Mouse (Mus musculus): ENCODE data around the gene Mindy4. TPM values are rescaled to one million over a fixed set of nuclear protein-coding genes. Genes with fewer than 3 reads are reported as not detected.

The Mindy4 gene
- total and polyA plus RNA-seq, 3 experiments: 0.05 TPM; not detected in 2

DNA sequence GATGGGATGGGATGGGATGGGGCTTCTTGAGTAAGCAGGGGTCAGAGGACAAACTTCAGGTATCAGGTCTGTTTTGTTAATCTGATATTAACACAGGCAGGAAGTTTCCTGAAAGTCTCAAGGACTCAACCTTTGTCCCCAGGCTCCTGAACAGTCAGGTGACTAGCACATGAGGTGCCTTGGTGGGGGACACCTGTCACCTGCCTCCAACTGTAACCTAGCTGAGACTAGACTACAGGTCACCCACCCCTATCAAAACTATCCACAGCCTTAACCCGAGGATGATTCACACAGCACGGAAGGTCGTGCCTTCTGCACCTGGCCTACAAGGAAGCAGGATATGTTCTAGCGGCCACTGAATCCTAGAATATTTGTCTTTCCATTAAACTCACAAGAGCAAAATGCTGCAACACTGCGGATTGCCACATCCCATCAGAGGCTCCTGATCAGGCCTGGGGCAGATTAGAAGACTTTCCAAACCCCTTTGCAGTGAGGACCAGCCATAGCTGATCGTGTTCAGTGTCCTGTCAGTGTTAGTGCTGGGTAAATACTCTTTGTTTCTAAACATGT, 147.3 kb downstream of the Mindy4 start:
- ATAC-seq (ENCODE audit: extremely low read depth, insufficient number of reproducible peaks, low FRiP score, poor library complexity, severe bottlenecking) (no peak), DNase-seq (ENCODE audit: low spot score) (no peak)
- Histone ChIP-seq H3K4me3 (ENCODE audit: low read depth, low read length) (no peak overlapping the region), H3K4me1 (ENCODE audit: insufficient read depth, low read depth, low read length) (no peaks in the 10 kb centered on the region), H3K27me3 (ENCODE audit: insufficient read depth, low read length) (no peaks in the 10 kb centered on the region; the same call in 1 of the 2 replicates), H3K36me3 (replicated peaks) (no peaks in the 10 kb centered on the region), H3K9me3 (replicated peaks) (no peaks in the 10 kb centered on the region)
- no peak for TF ChIP-seq GATA1 (IDR thresholded peaks at IDR 0.05; ENCODE audit: borderline replicate concordance, low read length)
- no peak for TF ChIP-seq POLR2AphosphoS5 (IDR thresholded peaks at IDR 0.05; ENCODE audit: insufficient replicate concordance, low read depth, low read length)
- TF ChIP-seq GATA2 (IDR thresholded peaks at IDR 0.05; ENCODE audit: borderline replicate concordance, low read depth, low read length): no peak
- TF ChIP-seq CTCF (IDR thresholded peaks at IDR 0.05; ENCODE audit: low read depth, low read length): no peak
- no peak for TF ChIP-seq TAL1 (conservative IDR thresholded peaks at IDR 0.05; ENCODE audit: low read depth, low read length)

DNA sequence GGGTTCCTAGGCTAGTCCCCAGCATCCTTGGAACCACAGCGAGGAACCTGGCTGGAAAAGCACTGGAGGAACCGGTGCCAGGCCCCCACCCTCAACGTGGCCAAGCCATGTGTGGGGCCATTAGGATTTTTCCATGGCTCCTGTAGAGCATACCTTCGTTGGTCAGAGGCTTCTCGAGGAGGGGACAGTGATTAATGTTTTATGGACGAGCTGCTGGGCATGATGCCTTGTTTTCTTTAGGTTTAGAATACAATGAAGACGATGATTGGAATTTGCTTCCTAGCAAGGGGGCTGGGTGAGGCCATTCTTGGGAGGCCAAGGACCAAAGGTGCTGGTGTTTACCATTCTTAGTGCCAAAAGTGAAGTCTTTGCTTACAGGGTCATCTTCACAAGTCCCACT, 148.5 kb downstream of the Mindy4 start:
- DNase-seq (ENCODE audit: low spot score): no peak
- H3K4me1 ChIP-seq (ENCODE audit: insufficient read depth, low read depth, low read length): no peaks in the 10 kb centered on the region
- TF ChIP-seq GATA1 (IDR thresholded peaks at IDR 0.05; ENCODE audit: borderline replicate concordance, low read length) (no peak), CTCF (IDR thresholded peaks at IDR 0.05; ENCODE audit: low read depth, low read length) (no peak), GATA2 (IDR thresholded peaks at IDR 0.05; ENCODE audit: borderline replicate concordance, low read depth, low read length) (no peak), POLR2AphosphoS5 (IDR thresholded peaks at IDR 0.05; ENCODE audit: insufficient replicate concordance, low read depth, low read length) (no peak), TAL1 (conservative IDR thresholded peaks at IDR 0.05; ENCODE audit: low read depth, low read length) (no peak)

DNA sequence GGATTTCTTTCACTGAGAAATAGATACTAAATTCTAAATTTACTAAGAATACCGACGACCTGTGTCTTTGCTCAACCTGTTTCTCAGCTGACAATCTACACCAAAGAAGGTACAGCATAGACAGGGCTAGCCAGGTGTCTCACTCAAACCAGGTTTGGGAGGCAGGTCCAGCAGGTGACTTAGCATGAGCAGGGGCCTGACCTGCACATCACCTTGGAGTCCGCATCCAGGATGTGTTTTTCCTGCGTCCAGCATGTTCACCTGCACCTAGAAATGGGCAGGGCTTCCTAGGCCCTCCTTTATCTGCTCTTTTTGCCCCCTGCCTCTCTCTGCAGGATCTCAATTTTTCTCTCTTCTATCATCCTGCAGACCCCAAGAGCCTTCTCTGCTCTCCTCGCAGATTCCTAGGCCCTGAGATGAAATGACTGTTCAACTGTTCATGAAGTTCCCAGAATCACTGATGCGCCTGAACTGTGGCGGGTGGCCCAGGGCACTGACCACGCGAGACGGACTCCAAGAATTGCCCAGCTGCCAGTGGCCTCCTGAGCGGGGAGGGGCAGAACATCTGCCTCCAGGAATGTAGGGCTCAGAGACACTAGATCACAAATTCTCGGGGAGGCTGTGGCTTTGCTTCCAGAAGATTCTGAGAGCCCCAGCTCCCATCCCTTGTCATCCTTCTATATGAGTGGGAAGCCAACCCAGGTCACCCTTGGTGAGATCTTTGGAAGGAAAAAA, 150.7 kb downstream of the Mindy4 start:
- ATAC-seq (ENCODE audit: extremely low read depth, insufficient number of reproducible peaks, low FRiP score, poor library complexity, severe bottlenecking) (no peak), DNase-seq (ENCODE audit: low spot score) (no peak)
- no peaks in the 10 kb centered on the region; the same call in 1 of the 2 replicates for H3K27me3 ChIP-seq (ENCODE audit: insufficient read depth, low read length)
- H3K9me3 ChIP-seq (replicated peaks): no peaks in the 10 kb centered on the region
- TF ChIP-seq CTCF (IDR thresholded peaks at IDR 0.05; ENCODE audit: low read depth, low read length) (no peak), GATA2 (IDR thresholded peaks at IDR 0.05; ENCODE audit: borderline replicate concordance, low read depth, low read length) (no peak), GATA1 (IDR thresholded peaks at IDR 0.05; ENCODE audit: borderline replicate concordance, low read length) (no peak), POLR2AphosphoS5 (IDR thresholded peaks at IDR 0.05; ENCODE audit: insufficient replicate concordance, low read depth, low read length) (no peak), TAL1 (conservative IDR thresholded peaks at IDR 0.05; ENCODE audit: low read depth, low read length) (no peak)
- no peak overlapping the region for H3K4me3 ChIP-seq (ENCODE audit: low read depth, low read length)
- no peaks in the 10 kb centered on the region for H3K36me3 ChIP-seq (replicated peaks)
- H3K4me1 ChIP-seq (ENCODE audit: insufficient read depth, low read depth, low read length): no peaks in the 10 kb centered on the region

More for the DNA sequence above, 148.5 kb downstream of the Mindy4 start:
- Histone ChIP-seq H3K36me3 (replicated peaks) (no peaks in the 10 kb centered on the region), H3K4me3 (ENCODE audit: low read depth, low read length) (no peak overlapping the region), H3K9me3 (replicated peaks) (no peaks in the 10 kb centered on the region), H3K27me3 (ENCODE audit: insufficient read depth, low read length) (no peaks in the 10 kb centered on the region; the same call in 1 of the 2 replicates)
- ATAC-seq (ENCODE audit: extremely low read depth, insufficient number of reproducible peaks, low FRiP score, poor library complexity, severe bottlenecking): no peak

DNA sequence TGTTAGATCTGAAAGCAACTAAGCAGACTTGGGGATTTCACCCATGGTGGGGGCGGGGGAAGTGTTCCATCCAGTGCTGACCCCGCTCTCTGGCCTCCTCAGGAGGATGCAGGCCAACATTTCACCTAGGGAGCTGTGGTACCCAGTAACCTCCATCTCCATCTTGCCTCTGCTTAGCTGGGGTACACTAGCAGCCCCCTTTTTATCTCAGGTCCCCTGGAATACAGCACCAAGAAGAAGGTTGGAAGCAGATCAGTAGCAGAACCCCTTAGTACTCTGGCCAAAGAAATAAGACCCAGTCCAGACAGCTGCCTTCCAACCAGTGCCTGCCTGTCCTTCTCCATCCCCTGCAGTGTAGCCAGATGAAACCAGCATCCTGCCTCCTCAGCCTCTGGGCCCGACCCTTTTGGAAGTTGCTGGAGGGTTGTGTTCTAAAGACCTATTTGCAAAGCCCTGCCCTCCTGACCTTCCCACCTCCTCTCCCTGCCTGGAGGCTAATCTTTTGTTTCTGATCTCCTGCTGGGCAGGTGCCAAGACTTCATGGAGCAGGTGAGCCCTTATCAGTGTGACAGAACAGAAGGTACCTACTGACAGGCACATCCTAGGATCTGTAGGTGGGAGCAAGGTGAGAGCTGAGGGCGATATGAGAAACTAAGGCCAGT, 151.4 kb downstream of the Mindy4 start:
- Histone ChIP-seq H3K36me3 (replicated peaks) (no peaks in the 10 kb centered on the region), H3K27me3 (ENCODE audit: insufficient read depth, low read length) (no peaks in the 10 kb centered on the region; the same call in 1 of the 2 replicates), H3K4me3 (ENCODE audit: low read depth, low read length) (no peak overlapping the region), H3K4me1 (ENCODE audit: insufficient read depth, low read depth, low read length) (no peaks in the 10 kb centered on the region), H3K9me3 (replicated peaks) (no peaks in the 10 kb centered on the region)
- DNase-seq (ENCODE audit: low spot score) (no peak), ATAC-seq (ENCODE audit: extremely low read depth, insufficient number of reproducible peaks, low FRiP score, poor library complexity, severe bottlenecking) (no peak)
- TF ChIP-seq CTCF (IDR thresholded peaks at IDR 0.05; ENCODE audit: low read depth, low read length): no peak
- no peak for TF ChIP-seq TAL1 (conservative IDR thresholded peaks at IDR 0.05; ENCODE audit: low read depth, low read length)
- no peak for TF ChIP-seq GATA1 (IDR thresholded peaks at IDR 0.05; ENCODE audit: borderline replicate concordance, low read length)
- no peak for TF ChIP-seq POLR2AphosphoS5 (IDR thresholded peaks at IDR 0.05; ENCODE audit: insufficient replicate concordance, low read depth, low read length)
- no peak for TF ChIP-seq GATA2 (IDR thresholded peaks at IDR 0.05; ENCODE audit: borderline replicate concordance, low read depth, low read length)

DNA sequence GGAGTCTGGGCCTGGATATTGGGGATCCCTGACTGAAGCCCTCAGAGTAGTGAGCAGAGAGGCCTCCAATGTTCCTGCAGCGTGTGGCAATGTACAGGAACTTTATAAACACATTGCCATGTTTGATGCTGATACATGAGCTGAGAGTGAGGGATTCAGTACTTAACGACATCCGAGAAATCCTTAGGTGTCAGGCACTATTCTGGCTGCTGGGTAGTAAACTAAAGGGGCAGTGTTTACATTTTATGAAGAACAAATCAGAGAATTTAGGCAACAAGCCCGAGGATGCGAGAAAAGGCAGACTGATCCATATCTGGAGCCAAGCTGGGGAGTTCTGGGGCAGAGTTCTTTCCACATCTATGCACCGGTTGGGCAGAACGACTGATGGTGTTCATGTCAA, 152.4 kb downstream of the Mindy4 start:
- Histone ChIP-seq H3K36me3 (replicated peaks) (no peaks in the 10 kb centered on the region), H3K4me3 (ENCODE audit: low read depth, low read length) (no peak overlapping the region), H3K27me3 (ENCODE audit: insufficient read depth, low read length) (no peaks in the 10 kb centered on the region; the same call in 1 of the 2 replicates), H3K4me1 (ENCODE audit: insufficient read depth, low read depth, low read length) (no peaks in the 10 kb centered on the region), H3K9me3 (replicated peaks) (no peaks in the 10 kb centered on the region)
- ATAC-seq (ENCODE audit: extremely low read depth, insufficient number of reproducible peaks, low FRiP score, poor library complexity, severe bottlenecking) (no peak), DNase-seq (ENCODE audit: low spot score) (no peak)
- no peak for TF ChIP-seq TAL1 (conservative IDR thresholded peaks at IDR 0.05; ENCODE audit: low read depth, low read length)
- no peak for TF ChIP-seq CTCF (IDR thresholded peaks at IDR 0.05; ENCODE audit: low read depth, low read length)
- TF ChIP-seq POLR2AphosphoS5 (IDR thresholded peaks at IDR 0.05; ENCODE audit: insufficient replicate concordance, low read depth, low read length): no peak
- no peak for TF ChIP-seq GATA2 (IDR thresholded peaks at IDR 0.05; ENCODE audit: borderline replicate concordance, low read depth, low read length)
- no peak for TF ChIP-seq GATA1 (IDR thresholded peaks at IDR 0.05; ENCODE audit: borderline replicate concordance, low read length)

Data from G1E (cell line).